Comparison of ENCODE assay signal across 9 mouse cellular contexts in genomic region chr6:88196054-88196732, GRCm38 (mm10). TPM values are rescaled to one million over a fixed set of nuclear protein-coding genes. Genes with fewer than 3 reads are reported as not detected.
DNase-seq lines count a peak whose midpoint lies in the region.
"Had no signal": no experiment of that assay in that cellular context is flagged by ENCODE, and none has a peak within 500 bp of the region (broad histone marks: within the 10 kb centered on the region; RNA-seq: fewer than 3 reads in every experiment).

No protein-coding gene starts in this region.

- no peaks in the 10 kb centered on the region for H3K9me3 ChIP-seq in midbrain, embryonic 10.5 days (replicated peaks)

- H3K27me3 ChIP-seq in midbrain, embryonic 10.5 days (ENCODE audit: low read depth, poor library complexity, severe bottlenecking), result peaks cover 100% of the 10 kb centered on the region

- no peaks in the 10 kb centered on the region for H3K36me3 ChIP-seq in midbrain, embryonic 10.5 days

- intact Hi-C loops in heart, postnatal 10 days (cut with DNase I), result no loop called here

- peak; percentile 13 for DNase-seq in adrenal gland, adult 2 months
- no peak for DNase-seq in adrenal gland, postnatal 36 days
- DNase-seq in MN1 (ENCODE audit: low spot score), result peak; percentile 31
- peak; percentile 35 to 41 for DNase-seq in heart, postnatal 10 days
- peak; percentile 55 for DNase-seq in midbrain, embryonic 10.5 days (ENCODE audit: low spot score)
- DNase-seq in T-cell, adult 2 months (ENCODE audit: low spot score), result no peak
- DNase-seq in layer of hippocampus, postnatal 25 days (ENCODE audit: extremely low spot score in 1 of 2, low spot score in 1 of 2), result no peak
- DNase-seq in gastrocnemius, postnatal 25 days, result no peak

- WGBS in midbrain, embryonic 10.5 days, result under 1% methylated on average over 33 of the region's 33 CpGs

- peak overlapping the region; percentile 55 for H3K4me3 ChIP-seq in midbrain, embryonic 10.5 days

- H3K27ac ChIP-seq in midbrain, embryonic 10.5 days (replicated peaks), result peak overlapping the region; percentile 46; the same call in 1 of the 2 replicates

- peaks cover 65% of the 10 kb centered on the region for H3K4me1 ChIP-seq in midbrain, embryonic 10.5 days

RNA-seq across cellular contexts. Expression of gene Gata2, which starts 2.5 kb away (rescaled TPM):
- 10 to 100 TPM; 23.0 to 52.6 TPM for total RNA-seq in adrenal gland, adult 2 months (2021)
- polyA plus RNA-seq in adrenal gland, adult 2 months (2012; rRNA removed), result 167 and 184 TPM in 2 replicates
- 10 to 100 TPM; 21.0 to 21.1 TPM for total RNA-seq in adrenal gland, postnatal 36 days (2021)
- 10 to 100 TPM; 20.7 to 23.3 TPM for total RNA-seq in heart, postnatal 10 days (2021)
- polyA plus RNA-seq in midbrain, embryonic 10.5 days (2016; fragmentation: Nextera tagmentation; extraction: Ambion mirVana), result 19.3 and 36.1 TPM in 2 replicates
- total RNA-seq in layer of hippocampus, postnatal 25 days (2021), result 1 to 10 TPM; 4.7 to 6.2 TPM
- total RNA-seq in gastrocnemius, postnatal 25 days (2021), result 1 to 10 TPM; 4.4 to 6.3 TPM

RNA-seq across cellular contexts. Expression of gene Dnajb8, which starts 25.9 kb away (rescaled TPM):
- total RNA-seq in adrenal gland, adult 2 months (2021), result not detected
- not detected in 2 replicates for polyA plus RNA-seq in adrenal gland, adult 2 months (2012; rRNA removed)
- total RNA-seq in adrenal gland, postnatal 36 days (2021), result not detected
- not detected for total RNA-seq in heart, postnatal 10 days (2021)
- not detected in 2 replicates for polyA plus RNA-seq in midbrain, embryonic 10.5 days (2016; fragmentation: Nextera tagmentation; extraction: Ambion mirVana)
- not detected for total RNA-seq in layer of hippocampus, postnatal 25 days (2021)
- total RNA-seq in gastrocnemius, postnatal 25 days (2021), result not detected
- polyA plus RNA-seq: cortical plate, adult 2 months had no signal

Comparison
In these comparisons a context has a peak if more than half of its experiments do, and no peak if none do; other contexts are left out.
1. DNase-seq: peak in adrenal gland, adult 2 months (single experiment), MN1 (single experiment), heart, postnatal 10 days (2 of 2) and midbrain, embryonic 10.5 days (single experiment); none in adrenal gland, postnatal 36 days (0 of 2), T-cell, adult 2 months (single experiment), layer of hippocampus, postnatal 25 days (0 of 2) and gastrocnemius, postnatal 25 days (single experiment).